Mouse (Mus musculus): ENCODE results near the gene Cse1l. TPM values are rescaled to one million over a fixed set of nuclear protein-coding genes. Genes with fewer than 3 reads are reported as not detected.

Cse1l gene
- total and polyA plus RNA-seq, 3 experiments = 15.8 to 41.2 (median 37.5) TPM

GRCm38 (mm10) chr2:166983351-166983894, 77.6 kb downstream of the Cse1l start:
- 80% methylated on average over 4 of the region's 4 CpGs for WGBS
- no peak overlapping the region for H3K4me3 ChIP-seq
- H3K4me1 ChIP-seq (ENCODE audit: control insufficient read depth, insufficient read depth, low read length) = no peaks in the 10 kb centered on the region; the same call in 1 of the 2 replicates
- intact Hi-C loops (cut with DNase I) = no loop called here
- peaks cover 14% of the 10 kb centered on the region for H3K79me2 ChIP-seq (replicated peaks; ENCODE audit: control insufficient read depth, insufficient read depth, low read length)
- H3K36me3 ChIP-seq (ENCODE audit: control insufficient read depth, insufficient read depth, low read length) = no peaks in the 10 kb centered on the region
- TF ChIP-seq CTCF (IDR thresholded peaks at IDR 0.05) (peak; percentile 17), EP300 (IDR thresholded peaks at IDR 0.05; ENCODE audit: insufficient read depth, low read depth, low read length) (no peak), POLR2A (IDR thresholded peaks at IDR 0.05; ENCODE audit: insufficient read depth, low read depth, low read length) (no peak)
- H3K9ac ChIP-seq (ENCODE audit: low read depth, low read length) = no peak overlapping the region
- no peak overlapping the region for H3K27ac ChIP-seq
- no peaks in the 10 kb centered on the region for H3K27me3 ChIP-seq (ENCODE audit: control insufficient read depth, insufficient read depth, low read length)
- DNase-seq = no peak

- H3K4me3 ChIP-seq = no peak overlapping the region
- peaks cover 10% of the 10 kb centered on the region for H3K4me1 ChIP-seq (ENCODE audit: control insufficient read depth, insufficient read depth, low read length)
- no peaks in the 10 kb centered on the region for H3K27me3 ChIP-seq (ENCODE audit: control insufficient read depth, insufficient read depth, low read length)
- WGBS = 25% methylated on average over 7 of the region's 7 CpGs
- H3K79me2 ChIP-seq (replicated peaks; ENCODE audit: control insufficient read depth, insufficient read depth, low read length) = peaks cover 11% of the 10 kb centered on the region
- TF ChIP-seq EP300 (IDR thresholded peaks at IDR 0.05; ENCODE audit: insufficient read depth, low read depth, low read length) = no peak
- TF ChIP-seq CTCF (IDR thresholded peaks at IDR 0.05) = peak; percentile 54
- no peak overlapping the region for H3K27ac ChIP-seq
- no peak overlapping the region for H3K9ac ChIP-seq (ENCODE audit: low read depth, low read length)
- intact Hi-C loops (cut with DNase I) = loop anchor here (2.0 kb wide), 1 partner anchor 14 kb away; no protein-coding TSS in a partner anchor
- H3K36me3 ChIP-seq (ENCODE audit: control insufficient read depth, insufficient read depth, low read length) = peaks cover 30% of the 10 kb centered on the region
- DNase-seq = no peak
Measured at GRCm38 (mm10) chr2:166990861-166991260, 85.0 kb downstream of the Cse1l start.

DNA sequence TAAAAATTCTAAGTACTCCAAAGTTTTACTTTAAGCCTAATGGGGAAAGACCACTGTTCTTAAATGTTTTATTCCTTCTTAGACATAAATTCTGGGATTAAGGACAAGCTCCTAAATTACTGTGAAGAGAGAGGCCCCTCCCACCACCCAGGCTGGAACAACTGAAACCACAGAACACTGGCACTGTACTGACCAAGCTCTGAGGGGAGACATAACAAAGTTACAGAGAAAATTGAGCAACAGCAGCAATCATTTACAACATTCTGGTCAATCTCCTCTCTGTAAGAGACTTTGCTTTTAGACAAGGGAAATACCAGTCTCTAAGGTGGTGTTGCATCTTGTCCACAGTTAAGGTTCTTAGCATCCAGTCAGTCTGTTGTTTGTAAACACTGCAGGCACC, 86.1 kb downstream of the Cse1l start:
- Histone ChIP-seq H3K4me1 (ENCODE audit: control insufficient read depth, insufficient read depth, low read length) (peaks cover 15% of the 10 kb centered on the region), H3K9ac (ENCODE audit: low read depth, low read length) (no peak overlapping the region), H3K36me3 (ENCODE audit: control insufficient read depth, insufficient read depth, low read length) (peaks cover 30% of the 10 kb centered on the region), H3K27me3 (ENCODE audit: control insufficient read depth, insufficient read depth, low read length) (no peaks in the 10 kb centered on the region), H3K27ac (no peak overlapping the region), H3K79me2 (replicated peaks; ENCODE audit: control insufficient read depth, insufficient read depth, low read length) (peaks cover 8% of the 10 kb centered on the region), H3K4me3 (no peak overlapping the region)
- no peak for TF ChIP-seq CTCF (IDR thresholded peaks at IDR 0.05)
- TF ChIP-seq EP300 (IDR thresholded peaks at IDR 0.05; ENCODE audit: insufficient read depth, low read depth, low read length) = no peak
- TF ChIP-seq POLR2A (IDR thresholded peaks at IDR 0.05; ENCODE audit: insufficient read depth, low read depth, low read length) = no peak
- intact Hi-C loops (cut with DNase I) = loop anchor here (2.0 kb wide), 1 partner anchor 15 kb away; no protein-coding TSS in a partner anchor
- DNase-seq = no peak

- Histone ChIP-seq H3K79me2 (replicated peaks; ENCODE audit: control insufficient read depth, insufficient read depth, low read length) (no peaks in the 10 kb centered on the region; the same call in 1 of the 2 replicates), H3K4me1 (ENCODE audit: control insufficient read depth, insufficient read depth, low read length) (peaks cover 13% of the 10 kb centered on the region)
- under 1% methylated on average over 28 of the region's 28 CpGs for whole genome bisulfite sequencing
Measured at GRCm38 (mm10) chr2:166995021-166995795, 89.4 kb downstream of the Cse1l start.

More at GRCm38 (mm10) chr2:166995021-166995795, 89.4 kb downstream of the Cse1l start:
- H3K27me3 ChIP-seq (ENCODE audit: control insufficient read depth, insufficient read depth, low read length) = no peaks in the 10 kb centered on the region
- H3K27ac ChIP-seq = peak overlapping the region; percentile 93
- peak overlapping the region; percentile 87 for H3K4me3 ChIP-seq
- DNase-seq = peak; percentile 28 to 43
- intact Hi-C loops (cut with DNase I) = loop anchor here (5.0 kb wide), 1 partner anchor 67 kb away; the partner anchor contains the start of gene Znfx1
- peak overlapping the region; percentile 96 for H3K9ac ChIP-seq (ENCODE audit: low read depth, low read length)
- TF ChIP-seq CTCF (IDR thresholded peaks at IDR 0.05) = no peak
- no peak for TF ChIP-seq EP300 (IDR thresholded peaks at IDR 0.05; ENCODE audit: insufficient read depth, low read depth, low read length)
- TF ChIP-seq POLR2A (IDR thresholded peaks at IDR 0.05; ENCODE audit: insufficient read depth, low read depth, low read length) = no peak
- H3K36me3 ChIP-seq (ENCODE audit: control insufficient read depth, insufficient read depth, low read length) = peaks cover 23% of the 10 kb centered on the region

Other genes with a start within 250 kb of the Cse1l start
- gene Prex1, start 192.2 kb upstream of the Cse1l start, total RNA-seq (2021) = 1 to 10 TPM; 5.2 to 6.0 TPM
- gene Prex1, start 192.2 kb upstream of the Cse1l start, polyA plus RNA-seq (2012; rRNA removed) = 9.3 and 9.8 TPM in 2 replicates
- gene Trp53rkb, start 113.5 kb upstream of the Cse1l start, total RNA-seq (2021) = 1 to 10 TPM; 2.2 to 3.0 TPM
- gene Trp53rkb, start 113.5 kb upstream of the Cse1l start, polyA plus RNA-seq (2012; rRNA removed) = 1.4 and 1.8 TPM in 2 replicates
- 10 to 100 TPM; 45.4 to 50.4 TPM for gene Arfgef2, start 100.5 kb upstream of the Cse1l start, total RNA-seq (2021)
- gene Arfgef2, start 100.5 kb upstream of the Cse1l start, polyA plus RNA-seq (2012; rRNA removed) = 12.5 and 20.4 TPM in 2 replicates
- gene Stau1, start 90.3 kb downstream of the Cse1l start, total RNA-seq (2021) = 10 to 100 TPM; 40.2 to 44.9 TPM
- gene Stau1, start 90.3 kb downstream of the Cse1l start, polyA plus RNA-seq (2012; rRNA removed) = 27.7 and 34.5 TPM in 2 replicates
- gene Ddx27, start 109.2 kb downstream of the Cse1l start, total RNA-seq (2021) = 10 to 100 TPM; 10.9 to 11.3 TPM
- 6.9 and 7.7 TPM in 2 replicates for gene Ddx27, start 109.2 kb downstream of the Cse1l start, polyA plus RNA-seq (2012; rRNA removed)
- gene Znfx1, start 157.0 kb downstream of the Cse1l start, total RNA-seq (2021) = 10 to 100 TPM; 37.4 to 39.3 TPM
- 21.9 and 29.1 TPM in 2 replicates for gene Znfx1, start 157.0 kb downstream of the Cse1l start, polyA plus RNA-seq (2012; rRNA removed)